Mouse (Mus musculus) bone marrow, adult 2 months (tissue): ENCODE measurements at regions not wholly inside any gene's neighbourhood (a gene's known extent, or its start where the extent isn't known, plus 50 kb on each side); places are given as distances from the start of the nearest gene placed in this dataset.

Experiments used
- CTCF ChIP-seq: fragments of 200-500 bp; IDR thresholded peaks from 2 replicates; pipeline ENCODE4 v1.5.1; 2011; ENCODE audit warnings: low read length, control low read depth; ENCODE audit not compliant: control insufficient read depth, insufficient read depth
- POLR2A ChIP-seq: fragments of 200-500 bp; IDR thresholded peaks from 2 replicates; pipeline ENCODE4 v1.6.1; 2011; ENCODE audit warnings: low read depth, mild to moderate bottlenecking, control low read depth, low read length, borderline replicate concordance; ENCODE audit not compliant: control insufficient read depth

DNA sequence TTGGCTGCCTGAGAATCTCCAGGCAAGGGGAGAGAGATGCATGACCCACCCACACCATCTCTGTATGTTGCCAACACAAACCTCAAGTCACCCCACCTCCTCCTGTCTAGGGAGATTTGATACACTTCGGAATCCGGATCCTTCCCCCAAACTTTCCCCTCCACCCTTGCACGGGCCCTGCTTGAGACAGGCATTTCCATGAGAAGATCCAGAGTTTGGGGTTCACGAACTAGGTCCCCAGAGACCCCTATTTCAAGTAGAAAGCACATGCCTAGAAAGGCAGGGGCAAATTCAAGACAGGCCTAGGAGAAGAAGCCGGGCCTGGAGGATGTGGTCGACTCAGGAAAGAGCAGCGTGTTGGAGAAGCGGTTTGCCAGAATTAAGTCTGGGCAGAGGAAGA, 63.8 kb upstream of the Itga11 start:
- TF ChIP-seq CTCF (no peak), POLR2A (no peak)
